Mouse (Mus musculus): ENCODE data around the gene Cpt1a. TPM values are rescaled to one million over a fixed set of nuclear protein-coding genes. Genes with fewer than 3 reads are reported as not detected.
A peak's percentile ranks its signal among the peaks of the same experiment; 100 is the strongest.

Gene Cpt1a
- polyA plus RNA-seq, 1 experiment from 2014 or later = 13.8 TPM

DNA sequence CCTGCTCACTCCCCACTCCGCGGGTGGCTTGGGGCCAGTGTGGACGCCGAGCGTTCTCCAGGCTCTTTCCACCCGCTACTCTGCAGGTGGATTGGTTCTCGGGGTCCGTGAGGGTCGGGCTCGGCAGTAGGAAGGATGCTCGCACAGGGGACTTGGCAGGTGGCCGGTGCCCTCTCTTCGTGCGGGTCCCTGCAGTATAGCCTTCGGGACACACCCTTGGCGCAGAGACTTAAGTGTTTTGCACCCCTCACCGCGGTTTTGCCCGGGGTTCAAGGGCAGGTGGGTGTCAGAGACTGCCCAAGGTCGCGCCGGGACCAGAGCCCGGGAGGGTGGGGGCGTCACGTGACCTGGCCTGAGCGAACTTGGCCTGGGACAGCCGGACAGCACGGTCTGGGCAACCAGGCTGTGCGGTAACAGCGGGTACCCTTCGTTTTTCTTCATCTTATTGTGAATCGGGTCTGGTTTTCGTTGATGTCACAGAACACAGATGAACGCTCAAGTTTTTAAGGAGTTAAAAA is 1.7 kb downstream of the Cpt1a start:
- Histone ChIP-seq H3K4me1 (replicated peaks; ENCODE audit: control insufficient read depth, insufficient read depth, low read length) (peaks cover 39% of the 10 kb centered on the region), H3K27ac (ENCODE audit: low read length) (no peak overlapping the region; the same call in 1 of the 2 replicates), H3K9me3 (ENCODE audit: control insufficient read depth, low read length) (no peaks in the 10 kb centered on the region), H3K4me2 (ENCODE audit: low read length) (peak overlapping the region; percentile 91), H3K27me3 (replicated peaks; ENCODE audit: control insufficient read depth, insufficient read depth, low read length) (peaks cover 17% of the 10 kb centered on the region), H3K36me3 (ENCODE audit: control insufficient read depth, insufficient read depth) (no peaks in the 10 kb centered on the region), H3K9ac (replicated peaks; ENCODE audit: low read depth, low read length) (peak overlapping the region; percentile 64), H3K4me3 (replicated peaks; ENCODE audit: low read length) (peak overlapping the region; percentile 70)
- ATAC-seq = no peak
- under 1% methylated on average over 34 of the region's 34 CpGs for WGBS

DNA sequence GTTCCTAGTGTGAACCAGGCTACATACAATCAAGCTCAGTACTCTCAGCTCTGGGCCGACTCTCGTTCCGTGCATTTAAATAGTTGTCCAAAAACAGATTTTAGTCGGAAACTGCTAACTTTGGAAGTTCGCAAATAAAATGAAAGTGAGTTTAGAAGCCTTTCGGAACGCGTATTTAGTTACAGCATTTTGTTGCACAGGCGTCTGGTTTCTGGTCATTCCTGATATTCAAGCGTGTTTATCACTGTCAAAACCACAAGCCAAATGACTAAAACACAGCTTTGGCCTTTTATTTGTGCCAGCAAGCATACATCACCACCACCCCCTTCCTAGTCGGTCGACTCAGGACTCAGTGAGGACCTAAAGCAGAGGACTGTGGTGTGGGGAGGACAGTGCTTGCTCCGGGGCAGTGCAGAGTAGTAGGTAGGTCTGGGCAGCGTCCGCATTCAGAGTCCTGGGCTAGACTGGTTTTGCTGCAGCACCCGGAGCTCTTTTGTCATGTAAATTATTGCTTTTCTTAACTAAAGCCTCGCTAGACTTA is 2.2 kb downstream of the Cpt1a start:
- no peaks in the 10 kb centered on the region for H3K36me3 ChIP-seq (ENCODE audit: control insufficient read depth, insufficient read depth)
- 2% methylated on average over 17 of the region's 17 CpGs for WGBS
- H3K27ac ChIP-seq (ENCODE audit: low read length) = peak overlapping the region; percentile 87
- no peak overlapping the region; the same call in none of the 2 replicates for H3K9ac ChIP-seq (replicated peaks; ENCODE audit: low read depth, low read length)
- H3K27me3 ChIP-seq (replicated peaks; ENCODE audit: control insufficient read depth, insufficient read depth, low read length) = peaks cover 17% of the 10 kb centered on the region
- peak overlapping the region; percentile 91 for H3K4me2 ChIP-seq (ENCODE audit: low read length)
- no peaks in the 10 kb centered on the region for H3K9me3 ChIP-seq (ENCODE audit: control insufficient read depth, low read length)
- no peak for ATAC-seq
- H3K4me1 ChIP-seq (replicated peaks; ENCODE audit: control insufficient read depth, insufficient read depth, low read length) = peaks cover 39% of the 10 kb centered on the region
- H3K4me3 ChIP-seq (replicated peaks; ENCODE audit: low read length) = peak overlapping the region; percentile 70

DNA sequence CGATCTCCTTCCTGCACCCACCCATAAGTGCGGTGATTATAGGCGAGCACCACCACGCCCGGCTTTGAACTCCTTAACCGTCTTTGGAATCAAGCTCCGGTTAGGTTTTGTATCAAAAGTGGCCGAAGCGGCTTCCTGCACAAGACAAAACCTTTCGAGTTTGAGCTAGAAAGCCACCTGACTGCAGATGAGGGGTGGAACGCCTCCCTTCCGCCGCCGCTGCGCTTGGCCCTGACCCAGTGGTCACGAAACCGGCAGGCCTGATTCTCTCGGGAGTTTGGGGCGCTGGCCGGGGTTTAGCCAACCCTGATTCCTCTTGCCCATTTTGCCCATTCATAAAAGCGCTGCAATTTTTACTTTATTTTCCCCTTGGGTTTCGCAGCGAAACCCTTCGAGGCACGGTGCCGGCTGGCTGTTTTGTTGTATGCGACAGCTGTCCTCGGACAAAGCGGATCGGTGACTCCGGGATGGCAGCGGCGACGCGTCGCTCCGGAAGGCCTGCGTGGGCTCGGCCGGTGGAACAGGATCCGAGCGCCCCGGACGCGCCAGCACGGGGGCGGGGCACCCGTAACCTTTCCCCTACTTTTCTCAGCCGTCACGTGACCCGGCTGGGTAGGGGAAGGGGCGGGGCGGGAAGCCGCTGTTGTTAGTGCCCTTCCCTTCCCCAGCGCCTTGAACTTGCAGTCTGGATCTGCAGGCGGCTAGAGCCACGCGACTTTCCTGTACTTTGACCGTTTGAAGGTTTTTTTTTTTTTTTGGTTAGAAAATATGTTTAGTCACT is 3.0 kb downstream of the Cpt1a start:
- H3K27ac ChIP-seq (ENCODE audit: low read length) = peak overlapping the region; percentile 87
- no peaks in the 10 kb centered on the region for H3K36me3 ChIP-seq (ENCODE audit: control insufficient read depth, insufficient read depth)
- peak overlapping the region; percentile 70 for H3K4me3 ChIP-seq (replicated peaks; ENCODE audit: low read length)
- peak; percentile 73 for ATAC-seq
- H3K9me3 ChIP-seq (ENCODE audit: control insufficient read depth, low read length) = no peaks in the 10 kb centered on the region
- H3K4me1 ChIP-seq (replicated peaks; ENCODE audit: control insufficient read depth, insufficient read depth, low read length) = peaks cover 39% of the 10 kb centered on the region
- under 1% methylated on average over 59 of the region's 59 CpGs for WGBS
- peak overlapping the region; percentile 91 for H3K4me2 ChIP-seq (ENCODE audit: low read length)
- H3K27me3 ChIP-seq (replicated peaks; ENCODE audit: control insufficient read depth, insufficient read depth, low read length) = peaks cover 17% of the 10 kb centered on the region
- H3K9ac ChIP-seq (replicated peaks; ENCODE audit: low read depth, low read length) = peak overlapping the region; percentile 59

- Histone ChIP-seq H3K4me2 (ENCODE audit: low read length) (peak overlapping the region; percentile 91), H3K27ac (ENCODE audit: low read length) (peak overlapping the region; percentile 87), H3K27me3 (replicated peaks; ENCODE audit: control insufficient read depth, insufficient read depth, low read length) (peaks cover 17% of the 10 kb centered on the region), H3K36me3 (ENCODE audit: control insufficient read depth, insufficient read depth) (no peaks in the 10 kb centered on the region), H3K4me3 (replicated peaks; ENCODE audit: low read length) (peak overlapping the region; percentile 70), H3K9ac (replicated peaks; ENCODE audit: low read depth, low read length) (peak overlapping the region; percentile 59), H3K9me3 (ENCODE audit: control insufficient read depth, low read length) (no peaks in the 10 kb centered on the region), H3K4me1 (replicated peaks; ENCODE audit: control insufficient read depth, insufficient read depth, low read length) (peaks cover 39% of the 10 kb centered on the region)
- peak; percentile 9; the same call in 1 of the 2 replicates for ATAC-seq
- 17% methylated on average over 15 of the region's 15 CpGs for WGBS
Measured at GRCm38 (mm10) chr19:3325771-3326478, 3.8 kb downstream of the Cpt1a start.

DNA sequence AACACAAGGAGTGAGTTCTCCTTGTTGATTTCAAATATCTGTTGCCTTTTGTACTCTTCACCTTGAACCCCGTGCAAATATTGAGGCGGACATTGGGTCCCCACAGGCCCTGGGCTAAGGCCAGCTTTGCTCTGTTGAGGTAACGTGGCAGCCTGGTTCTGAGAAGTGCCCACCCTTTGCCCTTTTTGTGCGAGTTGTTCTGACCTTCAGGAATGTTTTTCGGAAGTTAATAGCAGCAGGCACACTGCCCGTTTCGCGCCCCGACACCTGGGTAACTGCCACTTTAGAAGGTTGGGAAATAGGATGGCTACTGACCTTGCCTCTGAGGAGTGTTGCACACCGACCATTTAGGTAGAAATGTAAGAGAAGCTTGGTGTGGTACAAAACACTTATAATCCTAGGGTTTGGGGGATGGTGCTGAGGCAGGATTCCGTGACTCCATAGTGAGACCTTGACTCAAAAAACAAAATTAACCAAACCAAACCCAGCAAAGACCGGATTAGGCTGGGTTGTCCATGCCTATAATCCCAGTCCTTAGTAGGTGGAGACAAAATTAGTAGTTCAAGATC is 4.4 kb downstream of the Cpt1a start:
- Histone ChIP-seq H3K9ac (replicated peaks; ENCODE audit: low read depth, low read length) (no peak overlapping the region), H3K36me3 (ENCODE audit: control insufficient read depth, insufficient read depth) (no peaks in the 10 kb centered on the region), H3K4me3 (replicated peaks; ENCODE audit: low read length) (no peak overlapping the region), H3K4me2 (ENCODE audit: low read length) (no peak overlapping the region), H3K27ac (ENCODE audit: low read length) (no peak overlapping the region), H3K4me1 (replicated peaks; ENCODE audit: control insufficient read depth, insufficient read depth, low read length) (peaks cover 39% of the 10 kb centered on the region), H3K27me3 (replicated peaks; ENCODE audit: control insufficient read depth, insufficient read depth, low read length) (peaks cover 15% of the 10 kb centered on the region), H3K9me3 (ENCODE audit: control insufficient read depth, low read length) (no peaks in the 10 kb centered on the region)
- 69% methylated on average over 12 of the region's 12 CpGs for WGBS
- no peak for ATAC-seq

- no peak overlapping the region for H3K27ac ChIP-seq (ENCODE audit: low read length)
- no peaks in the 10 kb centered on the region for H3K27me3 ChIP-seq (replicated peaks; ENCODE audit: control insufficient read depth, insufficient read depth, low read length)
- H3K36me3 ChIP-seq (ENCODE audit: control insufficient read depth, insufficient read depth) = no peaks in the 10 kb centered on the region
- H3K9me3 ChIP-seq (ENCODE audit: control insufficient read depth, low read length) = no peaks in the 10 kb centered on the region
- WGBS = 70% methylated on average over 6 of the region's 6 CpGs
- peaks cover 5% of the 10 kb centered on the region for H3K4me1 ChIP-seq (replicated peaks; ENCODE audit: control insufficient read depth, insufficient read depth, low read length)
- H3K9ac ChIP-seq (replicated peaks; ENCODE audit: low read depth, low read length) = no peak overlapping the region
- no peak overlapping the region for H3K4me3 ChIP-seq (replicated peaks; ENCODE audit: low read length)
- H3K4me2 ChIP-seq (ENCODE audit: low read length) = no peak overlapping the region
- ATAC-seq = no peak
Measured at GRCm38 (mm10) chr19:3333247-3333646, 11.1 kb downstream of the Cpt1a start.

- Histone ChIP-seq H3K4me3 (replicated peaks; ENCODE audit: low read length) (no peak overlapping the region), H3K27me3 (replicated peaks; ENCODE audit: control insufficient read depth, insufficient read depth, low read length) (no peaks in the 10 kb centered on the region), H3K36me3 (ENCODE audit: control insufficient read depth, insufficient read depth) (no peaks in the 10 kb centered on the region), H3K4me1 (replicated peaks; ENCODE audit: control insufficient read depth, insufficient read depth, low read length) (peaks cover 5% of the 10 kb centered on the region), H3K27ac (ENCODE audit: low read length) (no peak overlapping the region), H3K9me3 (ENCODE audit: control insufficient read depth, low read length) (no peaks in the 10 kb centered on the region), H3K4me2 (ENCODE audit: low read length) (no peak overlapping the region), H3K9ac (replicated peaks; ENCODE audit: low read depth, low read length) (no peak overlapping the region)
- 47% methylated on average over 17 of the region's 17 CpGs for WGBS
- no peak for ATAC-seq
Measured at GRCm38 (mm10) chr19:3333694-3334515, 11.8 kb downstream of the Cpt1a start.

DNA sequence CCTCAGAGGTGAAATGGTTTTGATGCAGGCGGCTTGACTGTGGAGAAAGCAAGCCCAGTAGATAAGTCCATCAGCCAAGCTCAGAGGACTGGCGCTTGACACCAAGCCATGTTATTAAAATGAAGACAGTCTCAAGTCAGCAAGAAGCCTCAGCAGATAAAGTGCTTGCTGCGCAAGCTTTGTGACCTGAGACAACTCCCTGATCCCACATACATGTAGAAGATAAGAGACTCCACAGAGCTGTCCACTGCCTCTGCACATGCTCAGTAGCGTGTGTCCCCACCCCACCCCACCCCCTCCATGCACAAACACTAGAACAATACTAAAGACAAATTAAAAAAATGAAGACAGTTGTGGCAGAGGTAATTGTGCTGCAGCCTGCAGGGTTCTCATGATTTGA is 12.4 kb downstream of the Cpt1a start:
- Histone ChIP-seq H3K36me3 (ENCODE audit: control insufficient read depth, insufficient read depth) (no peaks in the 10 kb centered on the region), H3K4me3 (replicated peaks; ENCODE audit: low read length) (no peak overlapping the region), H3K27ac (ENCODE audit: low read length) (no peak overlapping the region), H3K9ac (replicated peaks; ENCODE audit: low read depth, low read length) (no peak overlapping the region), H3K9me3 (ENCODE audit: control insufficient read depth, low read length) (no peaks in the 10 kb centered on the region), H3K4me2 (ENCODE audit: low read length) (no peak overlapping the region), H3K27me3 (replicated peaks; ENCODE audit: control insufficient read depth, insufficient read depth, low read length) (no peaks in the 10 kb centered on the region), H3K4me1 (replicated peaks; ENCODE audit: control insufficient read depth, insufficient read depth, low read length) (peaks cover 5% of the 10 kb centered on the region)
- no peak for ATAC-seq
- WGBS = 85% methylated on average over 4 of the region's 4 CpGs

All from forebrain, embryonic 16.5 days (tissue).